Mouse (Mus musculus) lung, adult 2 months (tissue): Measurements from ENCODE around the gene Cdc42ep4.

Experiments used
- CTCF ChIP-seq: fragments of 200-500 bp; IDR thresholded peaks from 2 replicates; pipeline ENCODE4 v1.5.1; 2011; ENCODE audit warnings: mild to moderate bottlenecking, low read length, control low read depth; ENCODE audit not compliant: insufficient read depth
- POLR2A ChIP-seq: fragments of 200-500 bp; IDR thresholded peaks from 2 replicates; pipeline ENCODE4 v1.6.1; 2011; ENCODE audit warnings: low read depth, mild to moderate bottlenecking, control low read depth, low read length, borderline replicate concordance; ENCODE audit errors: extremely low read depth

DNA sequence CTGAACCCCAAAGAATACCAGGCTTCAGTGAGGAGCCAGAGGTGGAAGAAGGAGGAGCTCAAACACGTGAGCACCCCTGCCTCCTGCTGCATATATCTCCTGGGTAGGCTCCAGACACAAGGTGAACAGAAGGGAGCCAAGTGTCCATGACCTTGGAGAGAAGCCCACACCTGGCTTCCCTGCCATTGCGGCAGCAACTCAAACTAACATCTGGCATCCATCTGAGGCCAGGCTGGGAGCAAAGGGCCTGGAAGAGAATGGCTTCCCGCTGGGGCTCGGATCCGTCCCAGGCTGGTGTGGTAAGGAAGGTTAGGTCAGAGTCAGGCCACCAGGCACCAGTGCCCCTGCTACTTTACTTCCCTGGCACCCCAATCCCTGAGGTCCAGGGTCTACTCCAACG is 23.7 kb downstream of the Cdc42ep4 start:
- TF ChIP-seq CTCF, result no peak
- no peak for TF ChIP-seq POLR2A
